Mouse (Mus musculus) thymus, postnatal 14 days (tissue): Measurements from ENCODE around the gene Gse1.

Experiments
- DNase-seq: peaks from one replicate; pipeline ENCODE4 v3.0.0; 2021

Gse1 gene

GRCm38 (mm10) chr8:120543416-120544055 lies 315.3 kb downstream of the Gse1 start:
- peak; percentile 85 for DNase-seq

- DNase-seq: peak; percentile 68
These were observed 315.9 kb downstream of the Gse1 start for GRCm38 (mm10) chr8:120544155-120544554.

- no peak for DNase-seq
These were observed 319.3 kb downstream of the Gse1 start for GRCm38 (mm10) chr8:120547562-120547961.

GRCm38 (mm10) chr8:120548313-120548761 lies 320.1 kb downstream of the Gse1 start:
- no peak for DNase-seq

- DNase-seq: no peak
These were observed 321.2 kb downstream of the Gse1 start for GRCm38 (mm10) chr8:120549321-120549921.

- no peak for DNase-seq
These were observed 321.7 kb downstream of the Gse1 start for GRCm38 (mm10) chr8:120549922-120550321.

- DNase-seq: no peak
These were observed 322.2 kb downstream of the Gse1 start for GRCm38 (mm10) chr8:120550430-120550829.

- peak; percentile 54 for DNase-seq
These were observed 322.9 kb downstream of the Gse1 start for GRCm38 (mm10) chr8:120550937-120551676.

- DNase-seq: no peak
These were observed 323.4 kb downstream of the Gse1 start for GRCm38 (mm10) chr8:120551677-120551980.

GRCm38 (mm10) chr8:120552509-120552908 lies 324.3 kb downstream of the Gse1 start:
- DNase-seq: no peak

- peak; percentile 84 for DNase-seq
These were observed 325.3 kb downstream of the Gse1 start for GRCm38 (mm10) chr8:120553441-120554123.

GRCm38 (mm10) chr8:120554466-120555039 lies 326.3 kb downstream of the Gse1 start:
- no peak for DNase-seq

GRCm38 (mm10) chr8:120556198-120556892 lies 328.1 kb downstream of the Gse1 start:
- no peak for DNase-seq

- peak; percentile 77 for DNase-seq
These were observed 329.1 kb downstream of the Gse1 start for GRCm38 (mm10) chr8:120557170-120557965.

GRCm38 (mm10) chr8:120558162-120558561 lies 329.9 kb downstream of the Gse1 start:
- DNase-seq: no peak

- no peak for DNase-seq
These were observed 331.4 kb downstream of the Gse1 start for GRCm38 (mm10) chr8:120559654-120560053.

GRCm38 (mm10) chr8:120560535-120560934 lies 332.3 kb downstream of the Gse1 start:
- DNase-seq: no peak

- peak; percentile 78 for DNase-seq
These were observed 333.5 kb downstream of the Gse1 start for GRCm38 (mm10) chr8:120561539-120562435.

- DNase-seq: no peak
These were observed 334.6 kb downstream of the Gse1 start for GRCm38 (mm10) chr8:120562680-120563347.

- DNase-seq: no peak
These were observed 335.1 kb downstream of the Gse1 start for GRCm38 (mm10) chr8:120563348-120563724.
